Mouse (Mus musculus) ES-Bruce4 (cell line): ENCODE measurements around the gene Hacd1.

Experiments used
- CTCF ChIP-seq: IDR thresholded peaks from one replicate; pipeline ENCODE4 v1.8.1; 2011; ENCODE audit warnings: low read depth, low read length
- EP300 ChIP-seq: IDR thresholded peaks from 2 replicates; pipeline ENCODE4 v1.6.1; 2011; ENCODE audit warnings: low read depth, low read length; ENCODE audit not compliant: insufficient read depth

GRCm38 (mm10) chr2:14043011-14043410 is 12.9 kb downstream of the Hacd1 start:
- no peak for TF ChIP-seq CTCF
- TF ChIP-seq EP300, result no peak
